Mouse (Mus musculus) stomach, embryonic 15.5 days (tissue): ENCODE measurements around the gene Sertad3. TPM values are rescaled to one million over a fixed set of nuclear protein-coding genes. Genes with fewer than 3 reads are reported as not detected.
A peak's percentile ranks its signal among the peaks of the same experiment; 100 is the strongest.

Source experiments
- ATAC-seq: fragments of 200-750 bp; cut with Nextera tagmentation; 2 replicates; pipeline ENCODE4 v1.8.0; 2017; ENCODE audit warnings: low read depth, moderate number of reproducible peaks, moderate TSS enrichment; ENCODE audit not compliant: insufficient read depth, low FRiP score
- H3K27ac ChIP-seq: fragments of 300-500 bp; sonication (generic); 2 replicates; pipeline ENCODE4 v1.5.1; 2015; ENCODE audit warnings: mild to moderate bottlenecking, inconsistent platforms
- H3K27me3 ChIP-seq: fragments of 300-500 bp; sonication (generic); replicated peaks from 2 replicates; pipeline ENCODE4 v1.6.1; 2015; ENCODE audit warnings: inconsistent platforms
- H3K36me3 ChIP-seq: fragments of 300-500 bp; sonication (generic); 2 replicates; pipeline ENCODE4 v1.6.1; 2015; ENCODE audit warnings: inconsistent platforms
- H3K4me1 ChIP-seq: fragments of 300-500 bp; sonication (generic); 2 replicates; pipeline ENCODE4 v1.6.1; 2015; ENCODE audit warnings: inconsistent platforms
- H3K4me2 ChIP-seq: fragments of 300-500 bp; sonication (generic); 2 replicates; pipeline ENCODE4 v1.6.1; 2015; ENCODE audit warnings: mild to moderate bottlenecking, inconsistent platforms
- H3K4me3 ChIP-seq: fragments of 300-500 bp; sonication (generic); replicated peaks from 2 replicates; pipeline ENCODE4 v1.5.1; 2015; ENCODE audit warnings: inconsistent platforms
- H3K9ac ChIP-seq: fragments of 300-500 bp; sonication (generic); 2 replicates; pipeline ENCODE4 v1.6.1; 2015; ENCODE audit warnings: inconsistent platforms
- H3K9me3 ChIP-seq: fragments of 300-500 bp; sonication (generic); 2 replicates; pipeline ENCODE4 v1.6.1; 2016; ENCODE audit warnings: inconsistent platforms
- WGBS: fragments of 180-500 bp; shearing (Covaris S2); methylation state at CpG from one replicate; pipeline ENCODE4 v1.1.7; 2015; 5-methylcytosine and 5-hydroxymethylcytosine counted together
- polyA plus RNA-seq: library from polyadenylated mRNA; unstranded; fragments of >200 nt; fragmentation: Nextera tagmentation; extraction: Ambion mirVana; gene quantifications from 2 replicates; pipeline ENCODE4 v1.2.1, GENCODE M21; 2015

Gene Sertad3
- polyA plus RNA-seq, result 29.3 and 35.1 TPM in 2 replicates

DNA sequence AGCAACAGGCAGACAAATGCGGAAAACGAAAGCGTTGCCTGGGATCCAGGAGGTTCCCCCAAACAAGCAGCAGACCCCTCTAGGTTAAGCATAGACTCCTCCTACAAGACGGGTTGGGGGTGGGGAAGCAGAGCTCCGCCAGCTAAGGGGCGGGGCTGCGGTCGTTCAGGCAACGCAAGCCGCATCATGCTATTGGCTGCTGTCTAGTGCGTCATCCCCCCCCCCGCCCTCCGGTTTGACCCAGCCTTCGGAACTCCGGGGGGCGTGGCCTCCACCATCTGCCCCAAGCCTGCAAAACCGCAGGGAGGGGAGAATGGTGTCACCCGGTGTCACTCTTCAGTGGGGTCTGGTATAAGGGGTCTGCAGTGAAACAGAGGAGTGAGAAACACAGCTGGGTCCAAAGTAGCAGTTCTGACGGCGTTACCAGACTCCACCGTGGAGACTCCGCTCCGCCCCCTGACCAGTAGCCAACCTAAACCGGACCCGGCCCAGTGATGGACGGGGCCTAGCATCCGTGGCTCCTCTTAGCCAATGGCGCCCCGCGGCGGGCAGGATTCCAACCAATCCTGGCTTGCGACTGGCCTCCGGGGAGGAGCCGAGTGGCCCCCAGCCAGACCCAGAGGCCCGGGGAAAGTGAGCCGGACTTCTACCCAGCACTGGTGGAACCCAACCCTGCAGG, at the start of gene Sertad3:
TSS of gene Sertad3 (plus strand) at position 613 of the 679 bp plus-strand sequence.
- no peaks in the 10 kb centered on the region for H3K9me3 ChIP-seq
- under 1% methylated on average over 36 of the region's 36 CpGs for WGBS

GRCm38 (mm10) chr7:27427387-27427786, 46.2 kb upstream of the Sertad3 start:
- Histone ChIP-seq H3K4me1 (no peaks in the 10 kb centered on the region), H3K4me3 (no peak overlapping the region), H3K27me3 (no peaks in the 10 kb centered on the region), H3K9ac (no peak overlapping the region), H3K9me3 (no peaks in the 10 kb centered on the region), H3K4me2 (no peak overlapping the region), H3K27ac (no peak overlapping the region), H3K36me3 (no peaks in the 10 kb centered on the region)
- no peak for ATAC-seq
- WGBS, result 86% methylated on average over 1 of the region's 1 CpGs

More for the DNA sequence above, at the start of gene Sertad3:
- peaks cover 17% of the 10 kb centered on the region for H3K4me1 ChIP-seq
- ATAC-seq, result peak; percentile 91
- H3K4me2 ChIP-seq, result peak within 1 kb of the TSS; percentile 60
- peak within 1 kb of the TSS; percentile 78 for H3K9ac ChIP-seq
- H3K27me3 ChIP-seq, result no peaks in the 10 kb centered on the region
- H3K36me3 ChIP-seq, result peaks cover 10% of the 10 kb centered on the region
- peak within 1 kb of the TSS; percentile 88 for H3K4me3 ChIP-seq
- peak within 1 kb of the TSS; percentile 97 for H3K27ac ChIP-seq

DNA sequence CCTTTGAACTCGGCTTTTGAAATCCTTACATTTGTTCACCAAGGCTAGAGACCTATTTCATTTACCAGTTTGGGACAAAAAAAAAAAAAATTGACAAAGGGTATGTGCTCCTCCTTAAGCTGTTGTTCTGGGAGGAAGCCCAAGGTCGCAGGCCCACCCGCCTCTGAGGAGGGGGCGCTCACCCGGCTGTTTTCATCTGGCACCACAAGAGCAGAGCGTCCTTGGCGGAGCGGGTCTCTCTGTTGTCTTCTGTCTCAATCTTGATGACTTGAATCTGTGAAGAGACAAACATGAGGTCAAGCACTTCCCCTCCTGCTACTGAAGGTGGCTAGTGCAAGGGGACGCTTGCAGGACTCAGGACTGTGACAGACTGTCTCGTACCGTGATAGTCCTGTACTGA, 45.6 kb upstream of the Sertad3 start:
- H3K4me3 ChIP-seq, result no peak overlapping the region
- H3K36me3 ChIP-seq, result no peaks in the 10 kb centered on the region
- H3K4me2 ChIP-seq, result no peak overlapping the region
- 74% methylated on average over 11 of the region's 11 CpGs for WGBS
- no peak for ATAC-seq
- peaks cover 2% of the 10 kb centered on the region; the same call in 1 of the 2 replicates for H3K27me3 ChIP-seq
- no peaks in the 10 kb centered on the region for H3K9me3 ChIP-seq
- H3K4me1 ChIP-seq, result 0 out of 2 replicates have a peak, but pooled peaks cover 1% of the 10 kb centered on the region
- no peak overlapping the region for H3K27ac ChIP-seq
- no peak overlapping the region for H3K9ac ChIP-seq

- 0 out of 2 replicates have a peak, but pooled peaks cover 3% of the 10 kb centered on the region for H3K4me1 ChIP-seq
- no peak overlapping the region for H3K27ac ChIP-seq
- H3K9me3 ChIP-seq, result no peaks in the 10 kb centered on the region
- no peaks in the 10 kb centered on the region for H3K36me3 ChIP-seq
- 51% methylated on average over 2 of the region's 2 CpGs for WGBS
- H3K4me2 ChIP-seq, result no peak overlapping the region
- no peak overlapping the region for H3K4me3 ChIP-seq
- peaks cover 8% of the 10 kb centered on the region for H3K27me3 ChIP-seq
- no peak for ATAC-seq
- no peak overlapping the region for H3K9ac ChIP-seq
Observed at GRCm38 (mm10) chr7:27429135-27429534, 44.4 kb upstream of the Sertad3 start.

GRCm38 (mm10) chr7:27433349-27433748, 40.2 kb upstream of the Sertad3 start:
- Histone ChIP-seq H3K36me3 (no peaks in the 10 kb centered on the region), H3K9me3 (no peaks in the 10 kb centered on the region), H3K27ac (no peak overlapping the region), H3K4me1 (0 out of 2 replicates have a peak, but pooled peaks cover 3% of the 10 kb centered on the region), H3K4me3 (no peak overlapping the region), H3K4me2 (peak overlapping the region; percentile 11; the same call in 1 of the 2 replicates), H3K27me3 (peaks cover 10% of the 10 kb centered on the region), H3K9ac (no peak overlapping the region)
- 25% methylated on average over 10 of the region's 10 CpGs for WGBS
- peak; percentile 22; the same call in 1 of the 2 replicates for ATAC-seq

DNA sequence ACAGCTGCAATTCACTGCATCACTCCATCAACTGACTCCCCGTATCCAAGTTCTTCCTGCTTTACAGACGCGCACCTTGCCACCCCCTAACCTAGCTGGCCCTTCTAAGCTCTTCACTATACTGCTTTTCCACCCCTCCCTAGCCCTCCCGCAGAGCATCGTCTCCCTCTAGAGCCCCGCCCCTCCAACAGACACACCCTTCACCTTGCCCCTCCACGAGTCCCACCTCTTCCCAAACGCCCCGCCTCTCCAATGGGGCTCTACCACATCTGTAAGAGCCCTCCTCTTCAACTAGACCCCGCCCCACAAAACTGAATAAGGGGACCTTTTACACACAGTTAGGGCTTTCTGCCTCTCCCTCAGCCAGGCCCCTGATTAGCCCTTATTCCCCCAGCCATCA, 39.8 kb upstream of the Sertad3 start:
- ATAC-seq, result no peak
- Histone ChIP-seq H3K4me2 (peak overlapping the region; percentile 11; the same call in 1 of the 2 replicates), H3K36me3 (no peaks in the 10 kb centered on the region), H3K4me1 (0 out of 2 replicates have a peak, but pooled peaks cover 3% of the 10 kb centered on the region), H3K27me3 (peaks cover 10% of the 10 kb centered on the region), H3K27ac (no peak overlapping the region), H3K9me3 (no peaks in the 10 kb centered on the region), H3K9ac (no peak overlapping the region), H3K4me3 (no peak overlapping the region)
- WGBS, result 11% methylated on average over 10 of the region's 10 CpGs

- 58% methylated on average over 5 of the region's 5 CpGs for WGBS
- no peak for ATAC-seq
- Histone ChIP-seq H3K4me2 (no peak overlapping the region), H3K27ac (no peak overlapping the region), H3K9me3 (no peaks in the 10 kb centered on the region), H3K36me3 (no peaks in the 10 kb centered on the region), H3K9ac (no peak overlapping the region), H3K4me1 (0 out of 2 replicates have a peak, but pooled peaks cover 3% of the 10 kb centered on the region), H3K27me3 (peaks cover 10% of the 10 kb centered on the region), H3K4me3 (no peak overlapping the region)
Observed at GRCm38 (mm10) chr7:27437544-27437943, 36.0 kb upstream of the Sertad3 start.

GRCm38 (mm10) chr7:27440014-27440413, 33.6 kb upstream of the Sertad3 start:
- no peak overlapping the region for H3K4me3 ChIP-seq
- 0 out of 2 replicates have a peak, but pooled peaks cover 3% of the 10 kb centered on the region for H3K27me3 ChIP-seq
- H3K36me3 ChIP-seq, result no peaks in the 10 kb centered on the region
- no peak overlapping the region for H3K4me2 ChIP-seq
- H3K9me3 ChIP-seq, result no peaks in the 10 kb centered on the region
- H3K27ac ChIP-seq, result no peak overlapping the region
- H3K9ac ChIP-seq, result no peak overlapping the region
- H3K4me1 ChIP-seq, result no peaks in the 10 kb centered on the region
- no peak for ATAC-seq
- WGBS, result 75% methylated on average over 4 of the region's 4 CpGs

DNA sequence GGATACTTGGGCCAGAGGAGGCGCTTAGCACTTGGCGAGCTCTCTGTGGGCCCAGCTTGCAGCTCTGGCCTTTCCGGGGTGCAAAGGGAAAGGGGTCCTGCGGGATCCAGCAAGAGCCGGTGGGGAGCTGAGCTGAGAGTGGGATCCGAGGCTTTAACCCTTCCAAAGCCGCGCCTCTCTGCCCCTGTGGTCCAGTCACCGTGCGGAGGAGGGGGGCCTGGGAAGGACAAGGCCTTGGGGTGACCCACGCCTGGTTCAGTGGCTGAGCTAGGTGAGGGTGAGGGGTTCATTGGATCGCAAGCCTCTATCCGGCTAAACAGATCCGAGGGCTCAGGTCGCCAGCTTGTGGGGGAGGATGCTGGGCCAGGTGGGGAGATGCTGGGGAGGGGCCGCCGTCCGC, 27.5 kb upstream of the Sertad3 start:
- Histone ChIP-seq H3K4me2 (peak overlapping the region; percentile 98), H3K9ac (peak overlapping the region; percentile 22; the same call in 1 of the 2 replicates), H3K4me3 (peak overlapping the region; percentile 49), H3K27me3 (peaks cover 22% of the 10 kb centered on the region), H3K9me3 (no peaks in the 10 kb centered on the region), H3K36me3 (no peaks in the 10 kb centered on the region), H3K27ac (no peak overlapping the region), H3K4me1 (peaks cover 18% of the 10 kb centered on the region)
- 6% methylated on average over 18 of the region's 18 CpGs for WGBS
- no peak for ATAC-seq

DNA sequence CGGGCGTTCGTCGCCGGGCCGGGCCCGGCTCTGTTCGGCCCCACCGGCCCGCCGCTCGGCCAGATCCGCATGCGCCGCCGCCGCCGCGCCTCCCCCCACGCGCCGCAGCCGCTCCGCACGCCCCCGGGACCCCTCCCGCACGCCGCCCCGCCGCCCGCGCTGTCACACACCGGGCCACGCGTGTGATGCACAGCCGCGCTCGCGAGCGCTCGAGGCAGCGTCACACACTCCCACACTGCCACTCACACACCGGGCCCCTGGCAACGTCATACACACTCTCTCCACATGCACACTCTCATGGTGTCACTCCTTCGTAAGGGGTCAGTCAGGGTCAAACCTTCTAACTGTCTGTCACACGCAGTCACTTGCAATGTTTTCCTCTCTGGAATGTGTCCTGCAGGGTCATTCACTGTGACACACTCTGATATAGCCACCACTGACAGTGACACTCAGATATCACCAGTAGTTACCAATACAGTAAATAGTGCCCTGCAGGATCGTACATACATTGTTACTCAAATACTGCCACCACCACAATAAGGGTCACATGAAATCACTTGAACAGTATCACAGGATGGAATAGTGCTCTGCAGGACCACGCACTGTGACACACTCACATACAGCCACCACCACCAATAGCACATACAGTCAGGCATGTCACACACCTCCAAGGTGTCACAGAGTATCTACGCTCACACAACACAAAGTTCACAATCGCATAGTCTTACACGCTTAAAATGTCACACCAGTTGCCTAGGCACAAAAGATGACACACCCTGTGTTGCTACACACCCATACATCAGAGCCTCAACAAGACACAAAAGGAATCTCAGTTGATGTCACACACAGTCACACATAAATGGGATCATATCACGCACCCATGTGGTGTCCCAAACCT, 26.8 kb upstream of the Sertad3 start:
- no peaks in the 10 kb centered on the region for H3K36me3 ChIP-seq
- no peak overlapping the region for H3K27ac ChIP-seq
- H3K4me2 ChIP-seq, result peak overlapping the region; percentile 98
- H3K4me1 ChIP-seq, result peaks cover 18% of the 10 kb centered on the region
- peak; percentile 0; the same call in 1 of the 2 replicates for ATAC-seq
- peaks cover 22% of the 10 kb centered on the region for H3K27me3 ChIP-seq
- peak overlapping the region; percentile 60 for H3K4me3 ChIP-seq
- 9% methylated on average over 42 of the region's 53 CpGs for WGBS
- H3K9ac ChIP-seq, result peak overlapping the region; percentile 22; the same call in 1 of the 2 replicates
- H3K9me3 ChIP-seq, result no peaks in the 10 kb centered on the region

DNA sequence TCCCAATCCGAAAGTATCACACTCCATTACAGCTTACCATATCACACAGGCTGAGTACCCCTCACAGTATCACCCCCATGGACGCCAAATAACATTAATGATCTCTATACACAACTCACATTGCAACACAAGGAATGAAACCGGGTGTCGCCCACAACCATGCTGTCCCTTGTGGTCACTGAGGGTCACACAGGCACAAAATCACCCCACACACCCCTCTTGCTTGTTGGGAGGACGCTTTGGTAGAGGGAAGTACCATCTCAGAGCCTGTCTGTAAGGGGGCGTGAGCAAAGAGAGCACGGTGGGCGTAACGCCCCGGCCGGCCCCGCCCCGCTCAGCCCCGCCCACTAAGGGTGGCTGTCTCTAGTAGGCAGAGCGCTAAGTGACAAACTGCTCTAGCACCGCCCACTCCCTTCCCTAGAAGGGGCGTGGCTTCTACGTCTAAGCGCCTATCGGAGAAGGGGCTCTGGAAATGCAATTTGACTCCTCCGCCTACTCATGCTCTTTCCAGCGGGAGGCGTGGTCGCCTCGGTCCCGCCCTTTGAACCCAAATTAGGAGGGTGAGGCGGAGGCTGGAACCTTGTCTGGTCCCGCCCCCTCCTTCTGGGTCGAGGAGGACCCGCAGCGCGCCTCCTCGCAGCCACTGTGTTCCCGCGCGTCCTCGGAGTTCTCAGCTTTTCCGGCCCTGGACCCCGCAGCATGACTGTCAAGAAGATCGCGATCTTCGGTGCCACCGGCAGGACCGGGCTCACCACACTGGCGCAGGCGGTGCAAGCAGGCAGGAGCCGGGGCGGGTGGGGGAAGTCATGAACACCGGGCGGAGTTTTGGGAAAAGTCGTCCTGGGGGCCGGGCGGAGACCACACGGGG, 25.9 kb upstream of the Sertad3 start, which contains the start of the genes Sptbn4 and Blvrb:
TSS of gene Sptbn4 (minus strand) at position 268 of the 868 bp plus-strand sequence.
TSS of gene Blvrb (plus strand) at position 560 of the 868 bp plus-strand sequence.
- Histone ChIP-seq H3K4me3 (peak within 1 kb of the TSS; percentile 60), H3K36me3 (no peaks in the 10 kb centered on the region), H3K27ac (peak within 1 kb of the TSS; percentile 37; the same call in 1 of the 2 replicates), H3K9ac (peak within 1 kb of the TSS; percentile 53), H3K4me1 (peaks cover 18% of the 10 kb centered on the region), H3K27me3 (peaks cover 22% of the 10 kb centered on the region), H3K9me3 (no peaks in the 10 kb centered on the region), H3K4me2 (peak within 1 kb of the TSS; percentile 98)
- peak; percentile 90 for ATAC-seq
- 2% methylated on average over 54 of the region's 54 CpGs for WGBS
